Mouse (Mus musculus) ES-E14 (cell line): ENCODE results near the gene Prx.

Experiments used
- CHD2 ChIP-seq: IDR thresholded peaks from 2 replicates; pipeline ENCODE4 v1.6.1; 2014; ENCODE audit warnings: mild to moderate bottlenecking, low read depth, low read length, inconsistent platforms
- MAFK ChIP-seq: IDR thresholded peaks from 2 replicates; pipeline ENCODE4 v1.6.1; 2014; ENCODE audit warnings: mild to moderate bottlenecking, low read depth, low read length, inconsistent platforms; ENCODE audit not compliant: insufficient read depth

DNA sequence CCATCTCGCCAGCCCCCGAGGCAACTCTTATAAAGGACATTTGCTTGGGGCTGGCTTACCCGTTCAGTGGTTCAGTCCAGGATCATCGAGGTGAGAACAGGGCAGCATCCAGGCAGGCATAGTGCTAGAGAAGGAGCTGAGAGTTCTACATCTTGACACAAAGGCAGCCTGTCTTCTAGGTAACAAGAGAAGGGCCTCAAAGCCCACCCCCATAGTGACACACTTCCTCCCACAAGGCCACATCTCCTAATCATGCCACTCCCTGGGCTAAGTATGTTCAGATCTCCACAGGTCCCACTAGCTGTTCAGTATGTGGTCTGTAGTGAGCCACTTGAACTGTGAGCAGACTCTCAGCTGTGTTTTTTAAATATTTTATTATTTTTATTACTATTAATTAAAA is 15.3 kb upstream of the Prx start:
- TF ChIP-seq CHD2 (no peak), MAFK (no peak)
